Mouse (Mus musculus) neural tube, embryonic 14.5 days (tissue): ENCODE data around the gene Agpat3. TPM values are rescaled to one million over a fixed set of nuclear protein-coding genes. Genes with fewer than 3 reads are reported as not detected.
"Not testable (repeated sequence)": the region's sequence is repeated elsewhere in the genome, so short reads cannot be mapped to it uniquely, and the experiment has no call there.

ENCODE experiments used
- ATAC-seq: fragments of 200-750 bp; cut with Nextera tagmentation; 2 replicates; pipeline ENCODE4 v1.8.0; 2017; ENCODE audit warnings: low read depth, mild to moderate bottlenecking, moderate TSS enrichment, moderate library complexity
- H3K27ac ChIP-seq: fragments of 300-500 bp; sonication (generic); 2 replicates; pipeline ENCODE4 v1.5.1; 2014; ENCODE audit warnings: low read depth, mild to moderate bottlenecking, control low read depth, low read length, moderate library complexity, mixed read lengths
- H3K27me3 ChIP-seq: fragments of 300-500 bp; sonication (generic); 2 replicates; pipeline ENCODE4 v1.6.1; 2014; ENCODE audit warnings: low read length; ENCODE audit not compliant: control insufficient read depth, insufficient read depth
- H3K36me3 ChIP-seq: fragments of 300-500 bp; sonication (generic); 2 replicates; pipeline ENCODE4 v1.6.1; 2014; ENCODE audit warnings: low read length, mixed read lengths; ENCODE audit not compliant: control insufficient read depth, insufficient read depth
- H3K4me1 ChIP-seq: fragments of 300-500 bp; sonication (generic); 2 replicates; pipeline ENCODE4 v1.6.1; 2014; ENCODE audit warnings: low read length; ENCODE audit not compliant: control insufficient read depth, insufficient read depth
- H3K4me2 ChIP-seq: fragments of 300-500 bp; sonication (generic); 2 replicates; pipeline ENCODE4 v1.6.1; 2014; ENCODE audit warnings: mild to moderate bottlenecking, low read depth, low read length, control low read depth
- H3K4me3 ChIP-seq: fragments of 300-500 bp; sonication (generic); 2 replicates; pipeline ENCODE4 v1.5.1; 2014; ENCODE audit warnings: low read depth, low read length, control low read depth, mixed read lengths
- H3K9ac ChIP-seq: fragments of 300-500 bp; sonication (generic); replicated peaks from 2 replicates; pipeline ENCODE4 v1.6.1; 2014; ENCODE audit warnings: low read depth, mild to moderate bottlenecking, control low read depth, low read length, mixed read lengths
- H3K9me3 ChIP-seq: fragments of 300-500 bp; sonication (generic); 2 replicates; pipeline ENCODE4 v1.6.1; 2016; ENCODE audit warnings: low read length; ENCODE audit not compliant: control insufficient read depth
- WGBS: fragments of 180-500 bp; shearing (Covaris S2); extraction: QIAGEN DNeasy Blood & Tissue Kit; methylation state at CpG from one replicate; pipeline ENCODE4 v1.1.7; 2014; 5-methylcytosine and 5-hydroxymethylcytosine counted together
- polyA plus RNA-seq: library from polyadenylated mRNA; unstranded; fragments of >200 nt; fragmentation: Nextera tagmentation; extraction: Ambion mirVana; gene quantifications from 2 replicates; pipeline ENCODE4 v1.2.1, GENCODE M21; 2014

The Agpat3 gene
- polyA plus RNA-seq, 1 experiment from 2014 or later = 89.5 TPM

DNA sequence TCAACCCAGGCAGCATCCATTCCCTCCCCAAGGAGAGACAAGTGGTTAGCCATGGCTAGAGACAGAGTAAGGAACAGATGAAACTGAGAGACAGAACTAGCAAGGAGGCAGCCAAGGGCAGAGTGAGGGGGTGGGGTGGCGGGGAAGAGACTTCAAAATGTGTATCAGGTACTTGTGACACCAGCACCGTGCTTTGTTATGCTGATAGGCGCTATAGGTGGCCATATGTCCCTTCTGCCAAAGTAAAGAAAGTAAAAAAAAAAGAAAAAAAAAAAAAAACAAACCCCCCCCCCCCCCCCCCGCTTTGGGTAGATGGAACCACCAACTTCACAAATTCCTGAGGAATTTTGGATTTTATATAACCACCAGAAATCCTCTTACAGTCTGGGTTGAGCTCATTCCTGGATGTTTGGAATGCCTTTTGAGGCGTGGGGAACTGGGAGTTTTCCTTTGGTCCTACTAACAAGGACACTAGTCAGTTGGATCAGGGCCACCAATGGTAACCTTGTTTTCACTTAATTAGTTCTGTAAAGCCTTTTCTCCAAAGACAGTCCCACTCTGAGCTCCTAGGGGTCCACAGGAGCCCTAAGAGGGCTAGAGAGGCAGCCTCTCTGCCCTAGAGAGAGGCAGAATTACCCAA, 14.0 kb upstream of the Agpat3 start:
- H3K36me3 ChIP-seq = no peaks in the 10 kb centered on the region
- no peak overlapping the region for H3K4me3 ChIP-seq
- no peaks in the 10 kb centered on the region for H3K9me3 ChIP-seq
- H3K9ac ChIP-seq = no peak overlapping the region
- no peak overlapping the region for H3K4me2 ChIP-seq
- H3K27me3 ChIP-seq = no peaks in the 10 kb centered on the region
- 44% methylated on average over 5 of the region's 5 CpGs for WGBS
- no peak for ATAC-seq
- no peaks in the 10 kb centered on the region for H3K4me1 ChIP-seq
- no peak overlapping the region for H3K27ac ChIP-seq

DNA sequence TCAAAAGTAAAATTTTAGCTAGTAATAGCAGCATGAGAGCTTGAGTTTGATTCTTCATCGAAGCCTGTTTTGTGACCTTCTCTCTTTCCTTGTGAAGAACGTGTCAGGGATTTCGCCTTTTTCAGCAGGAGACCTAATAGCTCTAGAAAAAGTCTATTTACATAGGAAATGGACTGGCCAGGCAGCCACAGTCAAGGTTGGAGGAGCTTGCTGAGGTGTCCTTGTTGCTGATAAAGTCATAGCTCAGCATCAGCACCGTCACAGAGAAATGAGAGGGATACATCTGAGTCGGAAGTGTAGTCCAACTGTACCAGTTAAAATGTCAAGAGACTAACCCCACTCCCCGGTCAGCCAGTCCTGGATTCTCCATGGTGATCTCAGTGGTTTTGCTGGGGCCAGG, 13.3 kb upstream of the Agpat3 start:
- H3K4me3 ChIP-seq = no peak overlapping the region
- ATAC-seq = no peak
- no peaks in the 10 kb centered on the region for H3K27me3 ChIP-seq
- 86% methylated on average over 6 of the region's 6 CpGs for WGBS
- H3K4me2 ChIP-seq = no peak overlapping the region
- H3K27ac ChIP-seq = no peak overlapping the region
- no peak overlapping the region for H3K9ac ChIP-seq
- no peaks in the 10 kb centered on the region for H3K4me1 ChIP-seq
- no peaks in the 10 kb centered on the region for H3K36me3 ChIP-seq
- no peaks in the 10 kb centered on the region for H3K9me3 ChIP-seq

DNA sequence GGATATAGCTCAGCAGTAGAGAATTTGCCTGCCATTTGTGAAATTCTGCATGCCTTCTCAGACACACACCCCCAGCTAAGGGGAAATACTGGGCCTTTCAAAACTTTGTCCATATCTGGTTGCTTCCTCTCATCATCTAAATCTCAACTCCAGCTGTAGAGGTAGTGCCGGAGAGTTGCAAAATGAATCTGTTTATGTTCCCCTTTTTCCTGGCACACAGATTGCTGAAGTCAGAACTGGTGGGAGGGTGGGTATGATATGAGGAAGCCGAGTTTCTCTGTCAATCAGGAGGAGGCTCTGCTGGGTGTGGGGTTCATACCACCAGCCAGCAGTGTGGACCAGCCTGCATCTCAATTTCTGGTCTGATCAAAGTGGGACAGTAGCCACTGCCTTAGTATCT, 11.8 kb upstream of the Agpat3 start:
- H3K36me3 ChIP-seq = no peaks in the 10 kb centered on the region
- 83% methylated on average over 2 of the region's 2 CpGs for WGBS
- H3K27ac ChIP-seq = no peak overlapping the region
- H3K27me3 ChIP-seq = no peaks in the 10 kb centered on the region
- no peak overlapping the region for H3K4me2 ChIP-seq
- H3K9ac ChIP-seq = no peak overlapping the region
- no peak for ATAC-seq
- no peaks in the 10 kb centered on the region for H3K4me1 ChIP-seq
- no peak overlapping the region for H3K4me3 ChIP-seq
- H3K9me3 ChIP-seq = no peaks in the 10 kb centered on the region

DNA sequence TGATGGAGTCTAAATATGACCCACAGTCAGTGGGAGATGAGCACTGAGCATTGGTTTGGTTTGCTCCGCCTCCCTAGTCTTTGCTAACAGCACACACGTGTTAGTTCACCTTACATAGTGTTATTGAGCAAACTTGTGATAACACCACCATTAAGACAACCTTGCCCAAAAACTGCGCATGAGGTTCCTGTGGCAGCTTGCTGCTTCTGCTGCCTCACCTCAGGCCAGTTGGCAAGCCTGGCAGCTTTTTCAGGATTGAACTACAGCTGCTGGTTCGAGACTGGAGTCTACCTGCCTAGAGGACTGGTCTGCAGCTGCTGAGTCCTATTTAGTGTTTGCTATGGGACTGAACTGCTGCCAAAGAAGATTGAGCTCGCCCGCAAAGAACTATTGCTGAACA, 11.1 kb upstream of the Agpat3 start:
- no peaks in the 10 kb centered on the region for H3K27me3 ChIP-seq
- H3K4me2 ChIP-seq = no peak overlapping the region
- no peaks in the 10 kb centered on the region for H3K9me3 ChIP-seq
- ATAC-seq = no peak
- H3K4me3 ChIP-seq = no peak overlapping the region
- no peaks in the 10 kb centered on the region for H3K4me1 ChIP-seq
- no peak overlapping the region for H3K27ac ChIP-seq
- 93% methylated on average over 6 of the region's 6 CpGs for WGBS
- no peaks in the 10 kb centered on the region for H3K36me3 ChIP-seq
- no peak overlapping the region for H3K9ac ChIP-seq

DNA sequence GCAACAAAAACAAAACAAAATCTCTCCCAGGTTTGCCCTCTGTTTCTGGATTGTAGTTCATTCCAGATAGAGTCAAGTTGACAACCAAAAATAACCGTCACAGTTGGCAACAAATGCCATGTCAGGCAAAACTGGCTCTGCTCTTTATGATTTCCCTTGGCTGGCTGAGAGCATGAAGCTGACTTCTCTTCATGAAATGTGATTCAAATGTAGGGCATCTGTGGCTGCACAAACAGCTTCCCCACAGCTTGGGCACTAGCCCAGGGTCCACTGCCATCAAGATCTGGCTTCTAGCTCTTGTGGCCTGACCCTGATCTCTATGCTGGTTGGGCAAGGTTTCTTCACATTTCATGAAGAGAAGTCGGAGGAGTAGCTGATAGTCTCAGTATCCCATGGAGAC, 9.7 kb upstream of the Agpat3 start:
- H3K4me1 ChIP-seq = no peaks in the 10 kb centered on the region
- no peak overlapping the region for H3K4me2 ChIP-seq
- no peaks in the 10 kb centered on the region for H3K36me3 ChIP-seq
- no peak overlapping the region for H3K4me3 ChIP-seq
- ATAC-seq = no peak
- no peaks in the 10 kb centered on the region for H3K9me3 ChIP-seq
- no peaks in the 10 kb centered on the region for H3K27me3 ChIP-seq
- H3K9ac ChIP-seq = no peak overlapping the region
- H3K27ac ChIP-seq = no peak overlapping the region
- WGBS = 84% methylated on average over 2 of the region's 2 CpGs

DNA sequence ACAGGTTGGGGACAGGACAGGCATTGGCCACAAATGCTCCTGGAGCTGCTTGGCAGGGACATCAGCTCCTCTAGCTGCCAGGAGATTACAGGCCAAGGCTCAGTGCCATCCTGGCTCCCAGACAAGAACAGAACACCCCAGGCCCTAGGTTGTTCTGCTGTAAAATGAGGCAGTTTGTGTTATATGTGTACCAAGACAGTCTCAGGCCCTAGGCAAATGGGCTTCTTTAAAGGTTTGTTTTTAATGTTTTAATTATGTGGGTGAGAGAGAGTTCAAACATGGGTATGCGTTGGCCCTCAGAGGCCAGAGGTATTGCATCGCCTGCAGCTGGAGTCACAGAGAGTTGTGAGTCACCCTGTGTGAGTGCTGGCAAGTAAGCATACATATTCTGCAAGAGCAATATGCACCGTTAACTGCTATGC, 8.0 kb upstream of the Agpat3 start:
- no peaks in the 10 kb centered on the region for H3K27me3 ChIP-seq
- H3K4me2 ChIP-seq = no peak overlapping the region
- H3K9me3 ChIP-seq = no peaks in the 10 kb centered on the region
- no peak overlapping the region for H3K27ac ChIP-seq
- H3K36me3 ChIP-seq = no peaks in the 10 kb centered on the region
- H3K4me3 ChIP-seq = no peak overlapping the region
- ATAC-seq = no peak
- H3K9ac ChIP-seq = no peak overlapping the region
- WGBS = 77% methylated on average over 3 of the region's 3 CpGs
- no peaks in the 10 kb centered on the region for H3K4me1 ChIP-seq

DNA sequence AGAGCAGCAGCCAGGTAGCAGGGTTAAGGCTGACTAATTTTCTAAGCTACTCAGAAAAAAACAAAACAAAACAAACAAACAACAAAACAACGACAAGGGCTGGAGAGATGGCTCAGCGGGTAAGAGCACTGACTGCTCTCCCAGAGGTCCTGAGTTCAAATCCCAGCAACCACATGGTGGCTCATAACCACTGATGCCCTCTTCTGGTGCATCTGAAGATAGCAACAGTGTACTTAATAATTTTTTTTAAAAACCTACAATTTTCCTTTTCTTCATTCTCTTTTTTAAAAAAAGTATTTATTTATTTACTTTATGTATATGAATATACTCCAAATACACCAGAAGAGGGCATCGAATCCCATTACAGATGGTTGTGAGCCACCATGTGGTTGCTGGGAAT, 6.7 kb upstream of the Agpat3 start:
- not testable (repeated sequence) for H3K27me3 ChIP-seq, ATAC-seq
- 92% methylated on average over 3 of the region's 3 CpGs for WGBS

DNA sequence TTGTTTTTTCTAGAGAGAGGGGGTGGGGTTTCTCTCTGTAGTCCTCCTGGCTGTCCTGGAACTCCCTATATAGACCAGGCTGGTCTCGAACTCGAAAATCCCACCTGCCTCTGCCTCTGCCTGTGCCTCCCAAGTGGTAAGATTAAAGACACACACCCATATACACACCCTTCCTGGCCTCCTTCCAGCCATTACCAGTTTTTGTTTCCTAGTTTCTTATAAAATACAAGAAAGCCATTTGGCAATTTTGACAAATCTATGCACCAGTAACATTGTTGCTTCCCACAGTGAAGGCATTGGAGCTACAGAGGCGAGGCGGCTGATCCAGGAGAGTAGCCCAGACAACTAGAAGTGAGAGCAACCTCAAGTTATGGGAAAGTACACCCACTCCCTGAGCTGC, 6.0 kb upstream of the Agpat3 start:
- no peak for ATAC-seq
- no peak overlapping the region for H3K9ac ChIP-seq
- H3K27me3 ChIP-seq = no peaks in the 10 kb centered on the region
- WGBS = 92% methylated on average over 4 of the region's 4 CpGs
- no peak overlapping the region for H3K4me2 ChIP-seq
- no peak overlapping the region for H3K4me3 ChIP-seq
- H3K9me3 ChIP-seq = no peaks in the 10 kb centered on the region
- no peaks in the 10 kb centered on the region for H3K36me3 ChIP-seq
- no peak overlapping the region for H3K27ac ChIP-seq
- no peaks in the 10 kb centered on the region for H3K4me1 ChIP-seq

More for the DNA sequence above, 6.7 kb upstream of the Agpat3 start:
- H3K4me2 ChIP-seq, H3K9ac ChIP-seq, H3K4me1 ChIP-seq, H3K9me3 ChIP-seq, H3K27ac ChIP-seq, H3K4me3 ChIP-seq, H3K36me3 ChIP-seq: not testable (repeated sequence)

DNA sequence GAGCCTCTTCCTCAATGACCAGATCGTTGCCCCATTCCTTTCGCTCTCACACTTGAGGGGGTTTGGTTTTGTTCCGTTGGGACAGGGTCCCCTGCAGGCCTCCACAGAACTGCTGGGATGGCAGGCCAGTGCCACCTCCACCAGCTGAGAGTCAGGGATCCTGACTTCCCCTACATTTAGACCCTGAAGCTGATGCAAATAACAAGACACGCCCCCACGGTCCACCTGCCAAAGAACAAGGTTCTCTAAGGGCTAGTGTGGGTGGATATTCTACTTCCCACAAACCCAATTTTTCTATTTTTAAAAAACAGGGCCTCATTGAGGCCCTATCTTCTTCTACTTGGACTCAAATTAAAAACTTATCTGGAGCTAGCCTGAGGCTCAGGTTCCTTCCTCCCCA, 5.5 kb upstream of the Agpat3 start:
- Histone ChIP-seq H3K36me3 (no peaks in the 10 kb centered on the region), H3K27me3 (no peaks in the 10 kb centered on the region), H3K9ac (no peak overlapping the region), H3K4me1 (peaks cover 3% of the 10 kb centered on the region; the same call in 1 of the 2 replicates), H3K27ac (no peak overlapping the region), H3K4me3 (no peak overlapping the region), H3K9me3 (no peaks in the 10 kb centered on the region), H3K4me2 (no peak overlapping the region)
- no peak for ATAC-seq
- 91% methylated on average over 5 of the region's 5 CpGs for WGBS
